Mouse (Mus musculus) hindbrain, embryonic 10.5 days (tissue): ENCODE data around the gene Zfp978. TPM values are rescaled to one million over a fixed set of nuclear protein-coding genes. Genes with fewer than 3 reads are reported as not detected.
"Not testable (repeated sequence)": the region's sequence is repeated elsewhere in the genome, so short reads cannot be mapped to it uniquely, and the experiment has no call there.

Source experiments
- DNase-seq: peaks from one replicate; pipeline ENCODE4 v3.0.0-alpha.2; 2017; ENCODE audit warnings: low spot score
- H3K27ac ChIP-seq: fragments of 300-500 bp; sonication (generic); 2 replicates; pipeline ENCODE4 v1.5.1; 2016; ENCODE audit warnings: mild to moderate bottlenecking, moderate library complexity
- H3K27me3 ChIP-seq: fragments of 300-500 bp; sonication (generic); 2 replicates; pipeline ENCODE4 v1.6.1; 2016; ENCODE audit warnings: mild to moderate bottlenecking; ENCODE audit not compliant: poor library complexity, insufficient read depth, severe bottlenecking
- H3K36me3 ChIP-seq: fragments of 300-500 bp; sonication (generic); 2 replicates; pipeline ENCODE4 v1.6.1; 2016; ENCODE audit warnings: mild to moderate bottlenecking, moderate library complexity
- H3K4me1 ChIP-seq: fragments of 300-500 bp; sonication (generic); replicated peaks from 2 replicates; pipeline ENCODE4 v1.6.1; 2016; ENCODE audit warnings: mild to moderate bottlenecking
- H3K4me3 ChIP-seq: fragments of 300-500 bp; sonication (generic); 2 replicates; pipeline ENCODE4 v1.5.1; 2016; ENCODE audit warnings: mild to moderate bottlenecking, moderate library complexity
- H3K9me3 ChIP-seq: fragments of 300-500 bp; sonication (generic); 2 replicates; pipeline ENCODE4 v1.6.1; 2016; ENCODE audit warnings: mild to moderate bottlenecking, moderate library complexity
- WGBS: fragments of 180-500 bp; shearing (Covaris S2); methylation state at CpG from one replicate; pipeline ENCODE4 v1.1.7; 2016; 5-methylcytosine and 5-hydroxymethylcytosine counted together
- polyA plus RNA-seq: library from polyadenylated mRNA; unstranded; fragments of >200 nt; fragmentation: Nextera tagmentation; extraction: Ambion mirVana; gene quantifications from 2 replicates; pipeline ENCODE4 v1.2.1, GENCODE M21; 2016

The Zfp978 gene
- polyA plus RNA-seq, 1 experiment from 2014 or later, result not detected

DNA sequence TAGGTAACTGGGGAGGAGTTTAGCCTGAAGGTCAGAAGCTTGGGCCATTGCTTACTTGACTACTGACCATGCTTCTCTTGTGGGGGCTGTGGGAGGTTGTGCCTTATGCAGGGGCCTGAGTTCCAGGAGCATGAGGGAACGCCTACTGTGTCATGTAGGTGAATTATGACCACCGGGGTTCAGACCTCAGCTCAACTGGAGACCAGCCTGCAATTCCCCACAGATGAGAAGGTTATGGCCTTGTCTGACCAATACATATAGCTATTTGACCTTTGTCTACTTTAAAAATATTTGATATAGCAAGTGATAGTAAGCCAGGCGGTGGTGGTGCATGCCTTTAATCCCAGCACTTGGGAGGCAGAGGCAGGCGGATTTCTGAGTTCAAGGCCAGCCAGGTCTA is 22.1 kb downstream of the Zfp978 start:
- not testable (repeated sequence) for H3K4me3 ChIP-seq, H3K9me3 ChIP-seq, H3K27me3 ChIP-seq, H3K36me3 ChIP-seq, H3K4me1 ChIP-seq, DNase-seq, H3K27ac ChIP-seq
- 89% methylated on average over 4 of the region's 4 CpGs for WGBS

DNA sequence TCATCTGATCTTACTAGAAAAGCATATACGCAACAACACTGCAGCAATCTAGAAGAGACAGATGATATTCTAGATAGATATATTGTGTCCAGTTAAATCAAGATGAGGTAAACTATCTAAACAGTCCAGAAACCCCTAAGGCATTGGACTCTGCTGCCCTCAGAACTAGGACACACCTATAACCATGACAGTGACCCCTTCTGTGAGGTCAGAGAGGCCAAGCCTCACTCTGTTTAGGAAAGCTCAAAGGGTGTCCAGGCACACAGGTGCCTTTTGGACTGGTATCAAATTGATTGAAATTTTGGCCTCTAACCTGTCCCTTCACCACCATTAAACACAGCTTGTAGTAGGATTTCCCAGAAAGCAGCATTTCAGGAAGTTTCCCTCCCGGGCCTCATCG is 36.1 kb downstream of the Zfp978 start:
- not testable (repeated sequence) for H3K27ac ChIP-seq, H3K4me3 ChIP-seq, DNase-seq, H3K4me1 ChIP-seq, H3K36me3 ChIP-seq, H3K27me3 ChIP-seq
- 92% methylated on average over 3 of the region's 3 CpGs for WGBS
- peaks cover 66% of the 10 kb centered on the region for H3K9me3 ChIP-seq

DNA sequence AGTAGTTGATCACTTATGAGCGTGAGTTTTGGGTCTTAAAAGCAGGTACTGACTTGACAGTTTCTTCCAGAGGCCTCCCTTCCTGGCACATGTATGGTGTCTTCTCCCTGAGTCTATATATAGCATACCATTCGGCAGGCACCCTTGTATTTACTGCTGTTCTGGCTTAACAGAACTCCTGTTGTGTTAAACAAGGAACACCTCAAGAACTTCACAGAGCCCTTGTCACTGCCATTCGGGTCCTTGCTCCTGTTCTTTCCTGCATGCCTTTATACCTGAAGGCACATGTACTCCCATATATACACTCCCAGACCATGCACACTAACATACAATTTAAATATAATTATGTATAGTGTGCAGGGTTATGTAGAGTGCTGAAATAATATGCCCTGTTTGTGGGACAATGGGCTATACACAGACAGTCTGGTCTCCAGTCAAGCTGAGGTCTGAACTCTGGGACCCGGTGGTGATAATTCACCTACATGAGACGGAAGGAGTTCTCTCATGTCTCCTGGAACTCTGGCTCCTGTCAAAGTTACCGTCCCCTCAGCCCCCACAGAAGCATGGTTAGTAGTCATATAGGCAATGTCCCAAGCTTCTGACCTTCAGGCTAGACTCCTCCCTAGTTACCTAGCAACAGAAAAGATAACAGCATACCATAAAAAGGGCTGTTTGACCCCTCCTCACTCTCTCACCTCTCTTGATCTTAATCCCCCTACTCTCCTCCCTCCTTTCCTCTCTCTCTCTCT is 37.0 kb downstream of the Zfp978 start:
- WGBS, result 85% methylated on average over 6 of the region's 6 CpGs
- not testable (repeated sequence) for H3K4me1 ChIP-seq

DNA sequence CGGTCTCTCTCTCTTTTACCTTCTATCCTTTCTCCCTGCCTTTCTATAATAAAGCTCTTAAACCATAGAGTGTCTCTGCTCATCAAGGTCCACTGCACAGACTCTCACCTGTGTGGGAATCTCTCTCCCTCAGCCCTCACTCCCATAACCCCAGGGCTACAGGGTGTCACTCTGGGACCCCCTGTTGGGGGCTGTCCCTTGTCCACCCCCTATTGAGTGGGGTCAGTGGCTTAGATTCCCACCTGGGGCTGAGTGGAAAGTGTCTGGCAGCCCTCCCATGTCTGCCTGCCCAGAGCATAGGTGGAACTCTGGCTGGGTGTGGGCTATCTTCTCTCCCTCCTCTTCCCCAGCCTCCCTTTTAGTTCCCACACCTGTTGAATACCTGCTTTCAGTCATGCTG is 37.6 kb downstream of the Zfp978 start:
- not testable (repeated sequence) for H3K36me3 ChIP-seq, H3K27me3 ChIP-seq, DNase-seq, H3K27ac ChIP-seq, H3K4me3 ChIP-seq, H3K4me1 ChIP-seq
- 76% methylated on average over 1 of the region's 1 CpGs for WGBS
- H3K9me3 ChIP-seq, result peaks cover 77% of the 10 kb centered on the region

More for the DNA sequence above, 37.0 kb downstream of the Zfp978 start:
- H3K27me3 ChIP-seq, DNase-seq, H3K4me3 ChIP-seq, H3K36me3 ChIP-seq, H3K27ac ChIP-seq: not testable (repeated sequence)
- H3K9me3 ChIP-seq, result peaks cover 72% of the 10 kb centered on the region

DNA sequence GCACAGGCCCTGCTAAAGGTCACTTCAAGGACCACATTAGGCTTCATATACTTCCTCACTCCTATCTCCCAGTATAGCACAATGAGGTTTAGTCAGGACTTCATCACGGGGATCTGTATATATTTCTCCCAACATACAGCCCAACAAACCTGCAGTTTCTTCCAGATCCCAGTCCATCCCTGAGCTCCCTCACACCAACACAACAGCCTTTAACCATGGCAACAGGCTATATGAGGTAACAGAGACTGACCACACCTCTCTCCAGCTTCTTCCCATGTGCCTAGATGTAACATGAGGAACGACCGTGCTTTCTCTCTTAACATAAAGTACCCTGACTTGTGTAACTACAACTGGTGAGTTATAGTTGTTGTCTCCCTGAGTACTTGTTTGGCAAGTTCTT is 38.4 kb downstream of the Zfp978 start:
- 77% methylated on average over 3 of the region's 3 CpGs for WGBS
- H3K9me3 ChIP-seq, result peaks cover 83% of the 10 kb centered on the region
- not testable (repeated sequence) for H3K27ac ChIP-seq, H3K4me3 ChIP-seq, H3K27me3 ChIP-seq, DNase-seq, H3K36me3 ChIP-seq, H3K4me1 ChIP-seq

DNA sequence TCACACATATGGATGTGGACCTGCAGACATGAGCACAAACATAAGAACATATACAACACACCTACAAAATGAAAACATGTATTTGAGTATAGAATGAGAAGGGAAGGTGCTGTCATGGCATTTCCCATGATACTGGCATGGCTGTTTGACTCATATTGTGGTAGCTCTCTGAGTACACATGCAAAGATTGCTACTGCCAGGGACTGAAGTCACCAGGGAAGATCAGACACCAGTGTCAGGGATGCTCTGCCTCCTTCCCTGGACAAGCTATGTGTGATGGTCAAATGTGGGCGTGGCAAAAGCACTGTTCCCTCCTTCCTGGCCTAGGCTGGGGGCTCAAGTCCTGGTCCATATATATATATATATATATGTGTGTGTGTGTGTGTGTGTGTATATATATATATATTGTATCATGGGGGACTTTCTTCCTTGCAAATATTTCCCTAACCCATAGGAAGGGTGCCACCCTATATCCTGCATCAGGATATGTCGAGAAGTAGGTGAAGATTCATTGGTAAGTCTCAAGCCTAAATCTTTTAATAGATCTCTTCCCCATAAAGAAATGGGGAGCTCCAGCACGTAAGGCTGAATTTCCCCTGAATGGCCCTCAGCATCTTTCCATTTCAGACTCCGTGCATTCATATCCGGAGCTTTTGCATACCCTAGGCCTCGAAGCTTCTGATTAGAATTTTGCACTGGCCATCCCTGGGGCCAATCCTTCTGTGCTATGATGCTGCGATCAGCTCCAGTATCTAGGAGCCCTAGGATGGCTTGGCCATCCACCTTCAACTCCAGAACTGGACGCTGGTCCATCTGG is 39.1 kb downstream of the Zfp978 start:
- peaks cover 80% of the 10 kb centered on the region for H3K9me3 ChIP-seq
- H3K36me3 ChIP-seq, DNase-seq, H3K4me1 ChIP-seq, H3K27ac ChIP-seq, H3K27me3 ChIP-seq, H3K4me3 ChIP-seq: not testable (repeated sequence)
- WGBS, result 88% methylated on average over 8 of the region's 8 CpGs

DNA sequence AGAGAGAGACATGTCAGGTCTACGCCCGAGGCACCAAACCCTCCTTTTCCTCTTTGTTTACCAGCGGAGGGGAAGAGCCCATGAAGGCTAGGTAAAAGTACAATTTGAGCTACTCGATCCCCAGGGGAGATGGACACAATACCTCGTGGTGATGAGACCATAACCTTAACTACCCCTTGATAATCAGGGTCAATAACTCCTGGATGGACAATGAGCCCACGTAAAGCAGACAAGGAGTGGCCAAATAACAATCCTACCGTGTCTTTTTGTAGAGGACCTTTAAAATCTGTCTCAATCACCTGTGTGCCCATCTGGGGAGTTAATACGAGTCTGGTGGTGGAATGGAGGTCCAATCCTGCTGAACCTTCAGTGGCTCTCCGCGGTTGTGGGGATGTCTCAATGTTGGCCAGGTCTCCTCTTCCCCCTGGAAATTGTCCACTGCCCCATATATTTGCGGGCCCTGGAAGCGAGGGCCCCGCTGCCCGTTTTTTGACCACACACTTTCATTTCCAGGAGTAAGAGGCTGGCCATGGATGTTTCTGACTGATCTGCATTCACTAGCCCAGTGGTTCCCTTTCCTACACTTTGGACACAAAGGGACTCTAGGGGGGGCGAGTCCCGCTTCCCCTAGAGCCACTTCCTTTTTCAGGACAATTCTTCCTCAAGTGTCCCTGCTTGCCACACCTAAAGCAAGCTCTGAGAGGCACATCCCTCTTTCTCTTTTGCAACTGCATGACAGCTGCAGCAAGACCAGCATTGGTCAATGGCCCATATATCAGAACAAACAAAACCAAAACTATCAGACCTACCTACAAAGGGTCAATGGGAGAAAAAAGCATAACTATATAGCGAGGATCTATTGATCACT is 40.0 kb downstream of the Zfp978 start:
- H3K36me3 ChIP-seq, H3K4me3 ChIP-seq, H3K27ac ChIP-seq, H3K4me1 ChIP-seq, H3K27me3 ChIP-seq, DNase-seq: not testable (repeated sequence)
- H3K9me3 ChIP-seq, result peaks cover 75% of the 10 kb centered on the region
- 84% methylated on average over 17 of the region's 17 CpGs for WGBS

DNA sequence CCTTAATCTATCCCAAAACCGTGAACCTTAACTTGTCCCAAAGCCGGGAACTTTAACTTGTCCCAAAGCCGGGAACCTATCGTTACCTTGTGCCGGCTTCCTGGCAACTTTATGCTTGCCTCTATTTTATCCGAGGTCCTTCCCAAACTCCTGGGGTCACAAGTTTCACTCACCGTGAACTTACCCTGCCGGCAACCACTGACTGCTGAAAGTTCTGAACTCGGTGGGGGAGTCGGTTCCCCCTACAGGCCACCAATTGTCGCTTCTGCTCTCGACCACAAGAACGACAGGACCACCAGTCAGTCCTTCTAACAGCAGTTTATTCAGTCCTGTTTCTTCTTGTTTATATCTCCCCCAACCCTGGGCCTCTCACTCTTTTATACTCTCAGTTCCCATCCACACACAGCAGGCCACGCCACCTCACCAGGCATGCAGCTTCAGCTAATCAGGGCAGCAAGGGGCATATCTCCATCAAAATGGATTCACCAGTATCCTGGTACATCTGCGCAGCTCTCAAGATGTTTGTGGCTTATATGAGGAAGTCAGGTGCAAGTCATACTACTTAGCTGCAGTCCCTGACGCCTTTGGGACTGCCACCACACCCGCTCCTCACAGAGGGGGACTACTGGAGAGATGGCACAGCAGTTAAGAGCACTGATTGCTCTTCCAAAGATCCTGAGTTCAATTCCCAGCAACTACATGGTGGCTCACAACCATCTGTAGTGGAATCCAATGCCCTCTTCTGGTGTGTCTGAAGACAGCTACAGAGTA is 40.8 kb downstream of the Zfp978 start:
- H3K27me3 ChIP-seq, H3K4me1 ChIP-seq, H3K36me3 ChIP-seq, H3K27ac ChIP-seq, DNase-seq, H3K4me3 ChIP-seq: not testable (repeated sequence)
- 82% methylated on average over 17 of the region's 17 CpGs for WGBS
- peaks cover 71% of the 10 kb centered on the region for H3K9me3 ChIP-seq

DNA sequence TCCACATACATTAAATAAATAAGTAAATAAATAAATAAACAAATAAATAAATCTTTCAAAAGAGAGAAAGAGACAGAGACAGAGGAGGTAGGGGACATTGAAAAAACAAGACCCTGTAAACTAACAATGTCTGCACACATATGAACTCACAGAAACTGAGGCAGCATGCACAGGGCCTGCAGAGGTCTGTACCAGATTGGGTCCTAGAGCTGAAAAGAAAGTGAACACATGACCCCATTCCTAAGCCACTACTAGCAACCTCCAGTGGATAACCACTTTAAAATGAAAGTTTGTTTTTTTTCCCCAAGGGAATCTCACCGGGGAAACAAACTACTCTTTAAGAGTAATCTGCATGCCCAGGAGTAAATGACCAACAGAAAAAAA is 41.4 kb downstream of the Zfp978 start:
- WGBS, result 21% methylated on average over 1 of the region's 1 CpGs
- peaks cover 68% of the 10 kb centered on the region for H3K9me3 ChIP-seq
- not testable (repeated sequence) for H3K27me3 ChIP-seq, DNase-seq, H3K4me1 ChIP-seq, H3K36me3 ChIP-seq, H3K27ac ChIP-seq, H3K4me3 ChIP-seq

DNA sequence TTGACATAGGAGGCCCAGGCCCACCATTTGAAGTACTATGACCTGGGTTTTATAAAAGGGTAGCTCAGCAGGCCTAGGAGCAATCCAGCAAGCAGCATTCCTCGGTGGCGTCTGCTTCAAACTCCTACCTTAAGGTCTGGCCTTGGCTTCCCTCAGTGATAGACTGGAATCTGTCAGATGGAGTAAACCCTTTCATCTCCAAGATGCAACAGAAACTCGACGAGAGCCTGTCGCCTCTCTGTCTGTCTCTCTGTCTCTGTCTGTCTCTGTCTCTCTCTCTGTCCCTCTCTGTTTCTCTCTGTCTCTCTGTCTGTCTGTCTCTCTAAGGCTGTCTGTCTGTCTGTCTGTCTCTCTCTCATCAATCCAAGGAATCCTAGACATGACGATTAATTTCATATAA is 42.4 kb downstream of the Zfp978 start:
- H3K27me3 ChIP-seq, H3K27ac ChIP-seq, DNase-seq, H3K36me3 ChIP-seq, H3K4me1 ChIP-seq, H3K4me3 ChIP-seq: not testable (repeated sequence)
- H3K9me3 ChIP-seq, result peaks cover 70% of the 10 kb centered on the region
- 90% methylated on average over 6 of the region's 6 CpGs for WGBS

DNA sequence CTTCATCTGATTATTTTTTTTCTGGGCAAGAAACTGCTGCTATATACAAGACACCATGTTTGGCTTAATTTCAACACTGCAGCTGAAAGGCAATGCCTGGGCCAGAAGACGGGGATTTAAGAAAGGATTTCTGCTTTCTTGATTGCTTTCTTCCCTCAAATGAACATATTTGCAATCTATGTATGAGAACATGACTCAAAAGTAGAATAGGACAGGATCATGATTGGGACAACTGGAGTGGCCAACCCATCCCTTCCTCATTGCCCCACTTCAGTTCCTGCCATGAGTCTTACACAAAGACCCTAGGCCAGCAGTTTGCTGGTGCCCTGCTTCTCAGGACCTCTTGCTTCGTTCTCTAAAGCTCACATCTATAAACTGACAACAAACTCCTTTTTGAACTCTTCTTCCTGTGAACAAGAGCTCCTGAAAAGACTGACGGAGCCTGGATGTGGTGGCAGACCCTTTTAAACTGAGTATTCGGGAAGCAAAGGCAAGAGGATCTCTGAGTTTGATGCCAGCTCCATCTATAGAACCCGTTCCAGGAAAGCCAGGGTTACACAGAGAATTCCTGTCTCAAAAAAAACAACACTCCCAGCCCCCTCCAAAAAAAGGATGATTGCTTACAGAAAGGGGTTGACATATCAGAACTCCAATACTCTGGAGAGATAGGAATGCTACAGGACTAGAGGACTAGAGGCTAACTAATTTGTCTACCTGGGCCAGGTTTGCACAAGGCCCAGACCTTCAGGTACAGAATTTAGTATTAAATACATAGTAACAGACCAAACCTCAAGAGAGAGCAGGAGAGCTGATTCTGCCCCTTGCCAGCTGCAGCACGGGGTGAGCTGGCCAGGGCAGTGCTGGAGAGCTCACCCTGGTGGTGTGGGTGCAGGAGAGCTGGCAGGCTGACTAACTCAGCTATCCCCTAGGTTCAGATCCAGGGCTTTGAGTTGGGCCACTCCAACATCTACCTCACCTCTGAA is 43.1 kb downstream of the Zfp978 start:
- H3K4me1 ChIP-seq, H3K36me3 ChIP-seq, DNase-seq, H3K27ac ChIP-seq, H3K27me3 ChIP-seq, H3K4me3 ChIP-seq: not testable (repeated sequence)
- peaks cover 70% of the 10 kb centered on the region for H3K9me3 ChIP-seq
- WGBS, result 77% methylated on average over 6 of the region's 6 CpGs
